Mouse (Mus musculus): ENCODE measurements around the gene Ocel1. TPM values are rescaled to one million over a fixed set of nuclear protein-coding genes. Genes with fewer than 3 reads are reported as not detected.
A peak's percentile ranks its signal among the peaks of the same experiment; 100 is the strongest.

Gene Ocel1
- polyA plus RNA-seq, 1 experiment: 10.2 TPM

GRCm38 (mm10) chr8:71379512-71380075 is 8.5 kb downstream of the Ocel1 start:
- no peak for DNase-seq (ENCODE audit: low read depth)

- no peak for DNase-seq (ENCODE audit: low read depth)
Observed at GRCm38 (mm10) chr8:71380178-71381171, 9.4 kb downstream of the Ocel1 start.

- DNase-seq (ENCODE audit: low read depth): no peak
Observed at GRCm38 (mm10) chr8:71381421-71381970, 10.4 kb downstream of the Ocel1 start, which contains the start of gene Nr2f6. Nr2f6 (minus strand) TSS chr8:71381960.

- no peak for DNase-seq (ENCODE audit: low read depth)
Observed at GRCm38 (mm10) chr8:71381971-71382961, 11.2 kb downstream of the Ocel1 start.

DNA sequence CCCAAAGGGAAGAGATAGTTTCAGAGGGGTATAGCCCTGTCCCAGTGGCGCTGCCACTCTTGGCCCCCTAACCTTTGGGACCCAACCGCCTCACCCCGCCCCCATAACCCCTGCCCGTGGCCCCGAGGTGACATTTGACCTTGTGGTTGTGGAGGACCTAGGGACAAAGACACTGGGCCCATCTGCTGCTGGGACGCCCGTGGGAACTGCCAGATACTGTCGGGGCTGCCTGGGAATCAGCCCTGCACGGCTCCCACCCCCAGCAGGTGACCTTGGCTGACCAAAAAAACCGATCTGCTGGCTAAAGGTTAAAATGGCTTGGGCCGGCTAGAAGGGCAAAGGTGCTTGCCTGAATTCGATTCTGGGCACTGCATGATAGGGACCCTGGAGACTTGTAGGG is 12.3 kb downstream of the Ocel1 start:
- no peak for DNase-seq (ENCODE audit: low read depth)

DNA sequence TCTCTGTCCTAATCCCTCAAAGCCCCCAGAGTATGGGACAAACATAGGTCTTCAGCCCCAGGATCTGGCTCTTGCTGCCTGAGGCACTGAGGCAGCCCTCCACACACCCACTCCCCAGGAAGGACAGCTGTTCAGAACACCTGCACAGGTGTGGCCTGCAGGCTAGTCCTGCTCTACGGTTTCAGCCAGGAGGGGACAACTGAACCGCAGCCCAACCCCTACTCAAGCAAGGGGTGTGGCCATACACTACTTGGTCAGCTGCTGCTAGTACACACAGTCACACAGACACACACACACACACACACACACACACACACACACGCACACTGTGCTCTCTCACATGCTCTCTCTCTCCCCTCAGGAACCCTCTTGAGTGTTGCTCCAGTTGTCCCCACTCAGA is 12.8 kb downstream of the Ocel1 start:
- DNase-seq (ENCODE audit: low read depth): no peak

DNA sequence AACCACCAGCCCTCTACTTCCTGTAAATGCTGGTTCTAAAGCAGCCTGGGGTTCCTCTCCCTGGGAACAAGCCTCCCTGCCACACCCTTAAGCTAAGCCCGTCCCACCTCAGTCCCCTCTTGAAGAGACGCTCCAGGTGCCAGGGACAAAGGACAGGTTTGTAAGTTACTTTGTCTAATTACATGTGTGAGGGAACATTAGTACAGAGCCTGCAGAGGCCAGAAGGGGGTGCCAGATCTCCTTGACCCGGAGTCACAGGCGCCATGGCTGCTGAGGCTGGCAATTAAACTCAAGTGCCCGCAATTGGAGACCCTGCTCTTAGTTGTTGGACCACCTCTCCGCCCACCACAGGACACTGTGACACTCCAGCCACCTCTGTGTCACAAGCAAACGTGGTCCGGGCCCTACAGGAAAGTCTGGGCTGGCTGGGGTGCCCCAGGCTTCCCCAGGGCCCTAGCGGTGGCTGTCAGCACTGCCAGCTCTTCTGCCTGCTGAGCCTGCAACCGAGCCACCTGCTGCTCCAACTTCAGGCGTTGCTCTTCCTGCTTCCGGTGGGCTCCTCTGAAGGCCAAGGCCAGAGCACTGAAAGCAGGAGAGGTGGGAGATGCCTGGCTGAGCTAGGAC is 14.2 kb downstream of the Ocel1 start:
- DNase-seq (ENCODE audit: low read depth): no peak

GRCm38 (mm10) chr8:71388267-71388666 is 17.2 kb downstream of the Ocel1 start:
- DNase-seq (ENCODE audit: low read depth): no peak

GRCm38 (mm10) chr8:71391696-71392095 is 20.6 kb downstream of the Ocel1 start:
- DNase-seq (ENCODE audit: low read depth): no peak

GRCm38 (mm10) chr8:71392391-71392790 is 21.3 kb downstream of the Ocel1 start:
- no peak for DNase-seq (ENCODE audit: low read depth)

- no peak for DNase-seq (ENCODE audit: low read depth)
Observed at GRCm38 (mm10) chr8:71392871-71393270, 21.8 kb downstream of the Ocel1 start.

DNA sequence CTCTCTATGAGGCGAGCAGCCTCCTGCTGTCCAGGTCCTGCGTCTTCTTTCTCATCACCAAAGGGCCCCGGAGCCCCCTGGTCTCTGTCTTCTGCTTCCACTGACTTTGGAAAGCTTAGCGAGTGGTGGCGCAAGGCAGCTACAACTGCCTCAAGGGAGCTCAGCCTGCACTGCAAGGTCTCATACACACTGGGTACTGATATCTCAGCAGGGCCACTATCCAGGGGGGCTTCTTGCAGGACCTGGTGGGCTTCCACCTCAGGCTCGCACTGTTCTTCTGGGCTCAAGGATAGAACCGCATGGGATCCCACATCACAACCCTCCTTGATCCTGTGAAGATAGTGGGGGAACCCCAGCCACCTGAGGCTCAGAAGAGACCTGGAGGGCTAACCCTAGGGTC is 23.4 kb downstream of the Ocel1 start:
- DNase-seq (ENCODE audit: low read depth): no peak

DNA sequence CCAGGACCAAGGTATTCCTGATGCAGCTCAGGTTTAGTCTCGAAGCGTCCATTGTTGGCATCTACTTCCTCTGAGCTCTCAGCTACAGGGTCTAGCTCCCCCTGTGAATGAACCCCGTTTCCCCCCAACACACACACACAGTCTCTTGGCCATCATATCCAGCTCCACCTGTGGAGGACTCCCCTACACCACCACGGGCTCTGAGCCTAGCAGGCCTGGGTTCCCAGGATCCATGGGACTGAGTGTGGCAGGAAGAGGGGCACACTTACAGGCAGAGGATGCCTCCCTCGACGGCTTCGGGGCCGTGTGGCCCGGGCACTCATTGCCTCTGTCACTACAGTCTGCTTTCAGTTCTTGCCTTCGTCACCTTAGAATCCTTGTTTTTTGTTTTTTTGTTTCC is 24.0 kb downstream of the Ocel1 start:
- no peak for DNase-seq (ENCODE audit: low read depth)

- DNase-seq (ENCODE audit: low read depth): no peak
Observed at GRCm38 (mm10) chr8:71395629-71396028, 24.5 kb downstream of the Ocel1 start, which contains the start of gene Ushbp1. Ushbp1 (minus strand) TSS chr8:71395802.

DNA sequence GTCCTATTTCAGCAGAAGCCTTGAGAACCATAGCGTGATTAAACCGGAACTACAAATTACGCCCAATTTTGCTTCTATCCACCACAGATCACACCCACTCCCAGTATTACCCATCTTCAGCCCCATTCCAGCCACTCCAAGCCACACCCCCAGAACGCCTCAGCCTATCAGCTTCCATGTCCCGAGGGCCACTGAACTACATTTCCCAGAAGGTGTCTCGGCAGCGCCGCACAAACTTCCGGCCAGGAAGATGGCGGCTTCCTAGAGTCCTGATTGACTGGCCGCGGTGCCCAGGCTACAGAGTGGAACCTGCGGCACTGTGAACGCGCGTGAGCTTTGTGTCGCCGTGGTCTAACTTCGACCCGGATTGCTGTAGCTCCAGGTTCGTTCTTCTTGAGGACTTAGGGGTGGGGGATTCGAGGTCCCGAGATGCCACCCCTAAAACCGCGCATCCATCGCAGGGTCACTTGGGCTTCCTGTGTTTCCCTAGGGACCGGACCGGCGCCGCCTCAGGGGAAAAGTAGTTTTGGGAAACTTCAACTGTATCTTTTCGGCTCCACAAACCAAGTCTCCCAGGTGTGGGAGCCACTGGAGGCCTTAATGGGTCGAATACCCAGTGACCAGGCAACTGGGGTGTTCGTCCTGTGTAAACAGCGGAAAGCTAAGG is 25.7 kb downstream of the Ocel1 start, which contains the start of gene Babam1:
Gene Babam1 (plus strand): TSS at position 223 of the 667 bp plus-strand sequence.
- DNase-seq (ENCODE audit: low read depth): peak; percentile 81

- no peak for DNase-seq (ENCODE audit: low read depth)
Observed at GRCm38 (mm10) chr8:71397701-71398100, 26.6 kb downstream of the Ocel1 start.

- DNase-seq (ENCODE audit: low read depth): no peak
Observed at GRCm38 (mm10) chr8:71400826-71401225, 29.7 kb downstream of the Ocel1 start.

DNA sequence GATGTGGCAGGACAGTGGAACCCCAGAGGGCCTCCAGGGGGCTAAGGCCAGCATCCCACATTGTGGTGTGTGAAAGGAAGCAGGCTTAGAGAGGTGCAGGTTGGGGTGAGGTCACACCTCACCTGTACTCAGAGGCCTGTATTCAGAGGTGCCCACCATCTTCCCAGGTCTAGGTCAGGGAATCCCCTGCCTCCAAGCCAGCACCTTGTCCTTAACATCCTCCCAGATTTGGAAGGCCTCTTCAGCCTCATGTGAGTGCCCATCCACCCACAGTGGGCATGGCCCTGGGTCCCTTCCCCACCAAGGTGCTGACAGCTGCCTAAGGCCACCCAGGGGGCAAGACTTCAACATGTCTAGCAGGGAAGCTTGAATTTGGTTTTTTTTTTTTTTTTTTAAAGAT is 30.4 kb downstream of the Ocel1 start:
- no peak for DNase-seq (ENCODE audit: low read depth)

DNA sequence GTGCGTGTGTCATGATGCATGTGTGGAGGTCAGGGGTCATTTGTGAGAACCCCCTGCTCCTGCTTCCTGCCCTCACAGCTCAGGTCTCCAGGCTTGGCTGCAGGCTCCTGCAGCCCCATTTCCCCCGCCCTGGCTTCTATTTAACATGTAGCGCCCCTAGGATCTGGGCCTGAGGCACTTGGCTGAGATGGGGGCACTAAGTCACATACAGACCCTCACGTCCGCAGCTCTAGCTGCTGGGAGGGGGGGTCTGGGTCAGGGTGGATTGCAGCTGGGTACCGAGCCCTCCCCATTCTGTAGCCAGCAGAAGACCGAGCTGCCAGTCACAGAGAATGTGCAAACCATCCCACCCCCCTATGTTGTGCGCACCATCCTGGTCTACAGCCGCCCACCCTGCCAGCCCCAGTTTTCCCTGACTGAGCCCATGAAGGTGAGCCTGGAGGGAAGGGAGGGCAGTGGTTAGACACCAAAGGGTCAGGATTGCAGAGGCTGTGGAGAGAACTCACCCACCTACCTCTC is 31.4 kb downstream of the Ocel1 start:
- DNase-seq (ENCODE audit: low read depth): no peak

Measured in gonadal fat pad, adult 2 months (tissue).